Mouse (Mus musculus) bone marrow, adult 2 months (tissue): ENCODE results near the gene Ntrk3.

ENCODE experiments used
- CTCF ChIP-seq: fragments of 200-500 bp; IDR thresholded peaks from 2 replicates; pipeline ENCODE4 v1.5.1; 2011; ENCODE audit warnings: low read length, control low read depth; ENCODE audit not compliant: control insufficient read depth, insufficient read depth
- POLR2A ChIP-seq: fragments of 200-500 bp; IDR thresholded peaks from 2 replicates; pipeline ENCODE4 v1.6.1; 2011; ENCODE audit warnings: low read depth, mild to moderate bottlenecking, control low read depth, low read length, borderline replicate concordance; ENCODE audit not compliant: control insufficient read depth

- TF ChIP-seq POLR2A (no peak), CTCF (no peak)
Observed at GRCm38 (mm10) chr7:78668916-78669315, 68.9 kb downstream of the Ntrk3 start.
